Mouse (Mus musculus): Measurements from ENCODE around the gene Tarbp1.
A peak's percentile ranks its signal among the peaks of the same experiment; 100 is the strongest.

DNA sequence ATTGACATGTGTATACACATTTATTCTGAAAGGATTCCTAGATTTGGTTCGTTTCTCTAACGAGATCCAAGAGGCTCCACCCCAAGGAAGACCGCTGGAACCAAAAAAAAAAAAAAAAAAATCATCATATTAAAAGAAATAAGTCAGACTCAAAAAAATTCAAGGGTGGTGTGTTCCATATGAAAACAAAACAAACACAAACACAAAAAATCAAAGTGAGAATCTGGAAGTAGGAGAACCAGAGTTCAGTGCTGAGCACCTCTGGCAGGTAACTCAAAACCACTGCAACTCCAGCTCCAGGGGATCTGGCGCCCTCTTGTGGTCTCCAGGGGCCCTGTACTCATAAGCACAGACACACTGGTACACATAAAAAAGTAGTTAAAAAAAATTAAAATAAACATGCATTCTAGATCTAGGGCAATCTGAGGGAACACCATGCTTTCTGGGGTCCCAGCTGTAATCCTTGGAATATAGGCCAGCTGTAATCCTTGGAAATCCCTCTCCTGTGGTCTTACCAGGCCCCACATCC, 44.6 kb upstream of the Tarbp1 start:
- TF ChIP-seq CTCF (conservative IDR thresholded peaks at IDR 0.05; ENCODE audit: low read length) (peak; percentile 58), POU5F1 (IDR thresholded peaks at IDR 0.05; ENCODE audit: borderline replicate concordance, low read length) (no peak)

Measured in E14TG2a.4 (cell line).